Mouse (Mus musculus): Measurements from ENCODE around the gene Glce. TPM values are rescaled to one million over a fixed set of nuclear protein-coding genes. Genes with fewer than 3 reads are reported as not detected.
A peak's percentile ranks its signal among the peaks of the same experiment; 100 is the strongest.

Glce gene
- polyA plus RNA-seq, 1 experiment from 2014 or later = 26.8 TPM

GRCm38 (mm10) chr9:62121551-62122447 lies 656 bp downstream of the Glce start:
- Histone ChIP-seq H3K27me3 (no peaks in the 10 kb centered on the region), H3K27ac (peak overlapping the region; percentile 94), H3K36me3 (no peaks in the 10 kb centered on the region), H3K4me1 (peaks cover 3% of the 10 kb centered on the region; the same call in 1 of the 2 replicates), H3K4me2 (peak overlapping the region; percentile 84), H3K9ac (peak overlapping the region; percentile 96), H3K4me3 (peak overlapping the region; percentile 93), H3K9me3 (no peaks in the 10 kb centered on the region)
- no peak for ATAC-seq (ENCODE audit: insufficient number of reproducible peaks, low FRiP score, low TSS enrichment, low read depth)
- under 1% methylated on average over 58 of the region's 59 CpGs for WGBS

- H3K4me1 ChIP-seq = peaks cover 3% of the 10 kb centered on the region; the same call in 1 of the 2 replicates
- H3K36me3 ChIP-seq = no peaks in the 10 kb centered on the region
- no peak for ATAC-seq (ENCODE audit: insufficient number of reproducible peaks, low FRiP score, low TSS enrichment, low read depth)
- no peak overlapping the region for H3K4me3 ChIP-seq
- 59% methylated on average over 3 of the region's 3 CpGs for WGBS
- H3K4me2 ChIP-seq = no peak overlapping the region
- H3K9ac ChIP-seq = no peak overlapping the region
- no peaks in the 10 kb centered on the region for H3K9me3 ChIP-seq
- H3K27me3 ChIP-seq = no peaks in the 10 kb centered on the region
- H3K27ac ChIP-seq = no peak overlapping the region
Measured at GRCm38 (mm10) chr9:62118754-62119153, 3.7 kb downstream of the Glce start.

GRCm38 (mm10) chr9:62115826-62116225 lies 6.6 kb downstream of the Glce start:
- H3K4me3 ChIP-seq = no peak overlapping the region
- H3K27me3 ChIP-seq = no peaks in the 10 kb centered on the region
- ATAC-seq (ENCODE audit: insufficient number of reproducible peaks, low FRiP score, low TSS enrichment, low read depth) = no peak
- H3K9me3 ChIP-seq = no peaks in the 10 kb centered on the region
- WGBS = 77% methylated on average over 3 of the region's 3 CpGs
- no peaks in the 10 kb centered on the region; the same call in 1 of the 2 replicates for H3K4me1 ChIP-seq
- H3K27ac ChIP-seq = no peak overlapping the region
- H3K9ac ChIP-seq = no peak overlapping the region
- no peaks in the 10 kb centered on the region for H3K36me3 ChIP-seq
- H3K4me2 ChIP-seq = no peak overlapping the region

GRCm38 (mm10) chr9:62096603-62097002 lies 25.9 kb downstream of the Glce start:
- Histone ChIP-seq H3K4me2 (no peak overlapping the region), H3K27me3 (no peaks in the 10 kb centered on the region), H3K4me1 (no peaks in the 10 kb centered on the region), H3K36me3 (no peaks in the 10 kb centered on the region), H3K9me3 (no peaks in the 10 kb centered on the region), H3K27ac (no peak overlapping the region), H3K9ac (no peak overlapping the region), H3K4me3 (no peak overlapping the region)
- 41% methylated on average over 1 of the region's 1 CpGs for WGBS
- no peak for ATAC-seq (ENCODE audit: insufficient number of reproducible peaks, low FRiP score, low TSS enrichment, low read depth)

- 87% methylated on average over 5 of the region's 5 CpGs for WGBS
- Histone ChIP-seq H3K27ac (no peak overlapping the region), H3K9ac (no peak overlapping the region), H3K4me3 (no peak overlapping the region), H3K4me1 (no peaks in the 10 kb centered on the region), H3K36me3 (no peaks in the 10 kb centered on the region), H3K27me3 (no peaks in the 10 kb centered on the region), H3K4me2 (no peak overlapping the region), H3K9me3 (no peaks in the 10 kb centered on the region)
- no peak for ATAC-seq (ENCODE audit: insufficient number of reproducible peaks, low FRiP score, low TSS enrichment, low read depth)
Measured at GRCm38 (mm10) chr9:62091604-62092003, 30.9 kb downstream of the Glce start.

- 0 out of 2 replicates have a peak, but pooled peaks cover 3% of the 10 kb centered on the region for H3K36me3 ChIP-seq
- no peak overlapping the region for H3K27ac ChIP-seq
- WGBS = 90% methylated on average over 2 of the region's 2 CpGs
- H3K9ac ChIP-seq = no peak overlapping the region
- no peaks in the 10 kb centered on the region for H3K4me1 ChIP-seq
- H3K4me3 ChIP-seq = no peak overlapping the region
- H3K27me3 ChIP-seq = no peaks in the 10 kb centered on the region
- no peak overlapping the region for H3K4me2 ChIP-seq
- no peak for ATAC-seq (ENCODE audit: insufficient number of reproducible peaks, low FRiP score, low TSS enrichment, low read depth)
- H3K9me3 ChIP-seq = no peaks in the 10 kb centered on the region
Measured at GRCm38 (mm10) chr9:62085548-62085947, 36.9 kb downstream of the Glce start.

- Histone ChIP-seq H3K4me3 (no peak overlapping the region), H3K9ac (no peak overlapping the region), H3K27me3 (no peaks in the 10 kb centered on the region), H3K9me3 (no peaks in the 10 kb centered on the region), H3K36me3 (0 out of 2 replicates have a peak, but pooled peaks cover 3% of the 10 kb centered on the region), H3K4me2 (no peak overlapping the region), H3K27ac (no peak overlapping the region), H3K4me1 (no peaks in the 10 kb centered on the region)
- WGBS = 70% methylated on average over 4 of the region's 4 CpGs
- no peak for ATAC-seq (ENCODE audit: insufficient number of reproducible peaks, low FRiP score, low TSS enrichment, low read depth)
Measured at GRCm38 (mm10) chr9:62084896-62085295, 37.6 kb downstream of the Glce start.

GRCm38 (mm10) chr9:62082986-62083385 lies 39.5 kb downstream of the Glce start:
- 49% methylated on average over 2 of the region's 2 CpGs for WGBS
- ATAC-seq (ENCODE audit: insufficient number of reproducible peaks, low FRiP score, low TSS enrichment, low read depth) = no peak

GRCm38 (mm10) chr9:62081542-62081941 lies 40.9 kb downstream of the Glce start:
- Histone ChIP-seq H3K4me1 (no peaks in the 10 kb centered on the region), H3K9ac (no peak overlapping the region), H3K4me3 (no peak overlapping the region), H3K9me3 (no peaks in the 10 kb centered on the region), H3K27me3 (no peaks in the 10 kb centered on the region), H3K36me3 (0 out of 2 replicates have a peak, but pooled peaks cover 3% of the 10 kb centered on the region), H3K27ac (no peak overlapping the region), H3K4me2 (no peak overlapping the region)
- ATAC-seq (ENCODE audit: insufficient number of reproducible peaks, low FRiP score, low TSS enrichment, low read depth) = no peak
- WGBS = 42% methylated on average over 3 of the region's 3 CpGs

More at GRCm38 (mm10) chr9:62082986-62083385, 39.5 kb downstream of the Glce start:
- Histone ChIP-seq H3K9me3 (no peaks in the 10 kb centered on the region), H3K4me3 (no peak overlapping the region), H3K4me2 (no peak overlapping the region), H3K9ac (no peak overlapping the region), H3K27me3 (no peaks in the 10 kb centered on the region), H3K36me3 (0 out of 2 replicates have a peak, but pooled peaks cover 3% of the 10 kb centered on the region), H3K4me1 (no peaks in the 10 kb centered on the region), H3K27ac (no peak overlapping the region)

GRCm38 (mm10) chr9:62080028-62080760 lies 42.3 kb downstream of the Glce start:
- Histone ChIP-seq H3K4me1 (no peaks in the 10 kb centered on the region), H3K4me2 (no peak overlapping the region), H3K9ac (no peak overlapping the region), H3K36me3 (0 out of 2 replicates have a peak, but pooled peaks cover 2% of the 10 kb centered on the region), H3K27me3 (no peaks in the 10 kb centered on the region), H3K27ac (no peak overlapping the region), H3K9me3 (no peaks in the 10 kb centered on the region), H3K4me3 (no peak overlapping the region)
- no peak for ATAC-seq (ENCODE audit: insufficient number of reproducible peaks, low FRiP score, low TSS enrichment, low read depth)

GRCm38 (mm10) chr9:62062234-62062633 lies 60.2 kb downstream of the Glce start:
- no peaks in the 10 kb centered on the region for H3K4me1 ChIP-seq
- WGBS = 93% methylated on average over 3 of the region's 3 CpGs
- H3K9me3 ChIP-seq = no peaks in the 10 kb centered on the region
- no peak for ATAC-seq (ENCODE audit: insufficient number of reproducible peaks, low FRiP score, low TSS enrichment, low read depth)
- H3K4me2 ChIP-seq = no peak overlapping the region
- H3K27me3 ChIP-seq = no peaks in the 10 kb centered on the region
- no peaks in the 10 kb centered on the region; the same call in 1 of the 2 replicates for H3K36me3 ChIP-seq
- H3K9ac ChIP-seq = no peak overlapping the region
- no peak overlapping the region for H3K27ac ChIP-seq
- H3K4me3 ChIP-seq = no peak overlapping the region

GRCm38 (mm10) chr9:62060431-62060830 lies 62.0 kb downstream of the Glce start:
- Histone ChIP-seq H3K27ac (no peak overlapping the region), H3K4me2 (no peak overlapping the region), H3K9ac (no peak overlapping the region), H3K4me1 (no peaks in the 10 kb centered on the region), H3K4me3 (no peak overlapping the region), H3K27me3 (no peaks in the 10 kb centered on the region), H3K9me3 (no peaks in the 10 kb centered on the region), H3K36me3 (no peaks in the 10 kb centered on the region; the same call in 1 of the 2 replicates)
- 94% methylated on average over 2 of the region's 2 CpGs for WGBS
- ATAC-seq (ENCODE audit: insufficient number of reproducible peaks, low FRiP score, low TSS enrichment, low read depth) = no peak
